Mouse (Mus musculus) retina, embryonic 14.5 days (tissue): Measurements from ENCODE around the gene Ephb2.
A peak's percentile ranks its signal among the peaks of the same experiment; 100 is the strongest.

ENCODE experiments used
- DNase-seq: peaks from one replicate; pipeline ENCODE4 v3.0.0-alpha.2; 2015; ENCODE audit warnings: low spot score

Ephb2 gene

GRCm38 (mm10) chr4:136835621-136836386 lies at the start of gene Ephb2:
Gene Ephb2 (minus strand): TSS chr4:136835988.
- peak; percentile 84 for DNase-seq

- DNase-seq = peak; percentile 44
Measured at GRCm38 (mm10) chr4:136878601-136879000, 42.8 kb upstream of the Ephb2 start.

GRCm38 (mm10) chr4:136878171-136878570 lies 42.4 kb upstream of the Ephb2 start:
- DNase-seq = no peak

- DNase-seq = peak; percentile 84
Measured at GRCm38 (mm10) chr4:136876971-136877370, 41.2 kb upstream of the Ephb2 start.

- DNase-seq = no peak
Measured at GRCm38 (mm10) chr4:136875012-136875411, 39.2 kb upstream of the Ephb2 start.

GRCm38 (mm10) chr4:136868371-136868770 lies 32.6 kb upstream of the Ephb2 start:
- DNase-seq = no peak

- peak; percentile 53 for DNase-seq
Measured at GRCm38 (mm10) chr4:136867690-136868345, 32.0 kb upstream of the Ephb2 start.

GRCm38 (mm10) chr4:136865531-136865930 lies 29.7 kb upstream of the Ephb2 start:
- no peak for DNase-seq

- peak; percentile 91 for DNase-seq
Measured at GRCm38 (mm10) chr4:136864751-136865470, 29.1 kb upstream of the Ephb2 start.

GRCm38 (mm10) chr4:136863517-136863916 lies 27.7 kb upstream of the Ephb2 start:
- DNase-seq = no peak

- DNase-seq = no peak
Measured at GRCm38 (mm10) chr4:136862411-136862810, 26.6 kb upstream of the Ephb2 start.

- peak; percentile 62 for DNase-seq
Measured at GRCm38 (mm10) chr4:136861806-136862205, 26.0 kb upstream of the Ephb2 start.

- no peak for DNase-seq
Measured at GRCm38 (mm10) chr4:136860022-136860421, 24.2 kb upstream of the Ephb2 start.

- peak; percentile 75 for DNase-seq
Measured at GRCm38 (mm10) chr4:136855081-136855480, 19.3 kb upstream of the Ephb2 start.

- DNase-seq = no peak
Measured at GRCm38 (mm10) chr4:136852989-136853388, 17.2 kb upstream of the Ephb2 start.

GRCm38 (mm10) chr4:136852119-136852518 lies 16.3 kb upstream of the Ephb2 start:
- DNase-seq = no peak

- no peak for DNase-seq
Measured at GRCm38 (mm10) chr4:136848565-136848964, 12.8 kb upstream of the Ephb2 start.

GRCm38 (mm10) chr4:136847166-136847565 lies 11.4 kb upstream of the Ephb2 start:
- no peak for DNase-seq

GRCm38 (mm10) chr4:136842802-136843201 lies 7.0 kb upstream of the Ephb2 start:
- DNase-seq = no peak

GRCm38 (mm10) chr4:136842033-136842432 lies 6.2 kb upstream of the Ephb2 start:
- DNase-seq = no peak

- peak; percentile 98 for DNase-seq
Measured at GRCm38 (mm10) chr4:136841056-136841455, 5.3 kb upstream of the Ephb2 start.

GRCm38 (mm10) chr4:136838462-136838861 lies 2.7 kb upstream of the Ephb2 start:
- DNase-seq = no peak

- DNase-seq = no peak
Measured at GRCm38 (mm10) chr4:136838026-136838425, 2.2 kb upstream of the Ephb2 start.
